Mouse (Mus musculus) kidney, postnatal 0 days (tissue): ENCODE measurements around the gene Bag3. TPM values are rescaled to one million over a fixed set of nuclear protein-coding genes. Genes with fewer than 3 reads are reported as not detected.

Source experiments
- ATAC-seq: fragments of 200-750 bp; cut with Nextera tagmentation; replicated peaks from 2 replicates; pipeline ENCODE4 v1.8.0; 2017; ENCODE audit warnings: low read depth, moderate number of reproducible peaks, moderate TSS enrichment, moderate library complexity; ENCODE audit not compliant: low FRiP score
- DNase-seq: peaks from one replicate; pipeline ENCODE4 v3.0.0-alpha.2; 2016; ENCODE audit warnings: low spot score
- H3K27ac ChIP-seq: fragments of 300-500 bp; sonication (generic); 2 replicates; pipeline ENCODE4 v1.5.1; 2014; ENCODE audit warnings: mild to moderate bottlenecking
- H3K27me3 ChIP-seq: fragments of 300-500 bp; sonication (generic); 2 replicates; pipeline ENCODE4 v1.6.1; 2014; ENCODE audit warnings: low read length, mixed read lengths; ENCODE audit not compliant: insufficient read depth
- H3K36me3 ChIP-seq: fragments of 300-500 bp; sonication (generic); 2 replicates; pipeline ENCODE4 v1.6.1; 2014; ENCODE audit warnings: low read length, mixed read lengths; ENCODE audit not compliant: insufficient read depth
- H3K4me1 ChIP-seq: fragments of 300-500 bp; sonication (generic); replicated peaks from 2 replicates; pipeline ENCODE4 v1.6.1; 2014; ENCODE audit warnings: antibody characterized with exemption, low read length, mixed read lengths; ENCODE audit not compliant: insufficient read depth
- H3K4me2 ChIP-seq: fragments of 300-500 bp; sonication (generic); 2 replicates; pipeline ENCODE4 v1.6.1; 2014; ENCODE audit warnings: mild to moderate bottlenecking, low read length, moderate library complexity, mixed read lengths
- H3K4me3 ChIP-seq: fragments of 300-500 bp; sonication (generic); replicated peaks from 2 replicates; pipeline ENCODE4 v1.5.1; 2014; ENCODE audit warnings: low read depth, low read length
- H3K9ac ChIP-seq: fragments of 300-500 bp; sonication (generic); 2 replicates; pipeline ENCODE4 v1.6.1; 2014; ENCODE audit warnings: low read depth, low read length
- H3K9me3 ChIP-seq: fragments of 300-500 bp; sonication (generic); replicated peaks from 2 replicates; pipeline ENCODE4 v1.6.1; 2016; ENCODE audit warnings: low read length, inconsistent platforms, mixed read lengths
- CTCF ChIP-seq: IDR thresholded peaks from 2 replicates; pipeline ENCODE4 v1.5.1; 2016; ENCODE audit warnings: antibody characterized with exemption, low read depth, mild to moderate bottlenecking, moderate library complexity
- WGBS: fragments of 180-500 bp; shearing (Covaris S2); extraction: QIAGEN DNeasy Blood & Tissue Kit; methylation state at CpG from one replicate; pipeline ENCODE4 v1.1.7; 2014; 5-methylcytosine and 5-hydroxymethylcytosine counted together
- polyA plus RNA-seq: library from polyadenylated mRNA; unstranded; fragments of >200 nt; fragmentation: Nextera tagmentation; extraction: Ambion mirVana; gene quantifications from 2 replicates; pipeline ENCODE4 v1.2.1, GENCODE M21; 2015

Gene Bag3
- polyA plus RNA-seq, 1 experiment from 2014 or later: 15.1 TPM

GRCm38 (mm10) chr7:128540111-128540510 is 16.7 kb downstream of the Bag3 start:
- peaks cover 30% of the 10 kb centered on the region for H3K36me3 ChIP-seq
- no peaks in the 10 kb centered on the region for H3K27me3 ChIP-seq
- H3K9ac ChIP-seq: no peak overlapping the region
- no peak overlapping the region for H3K4me2 ChIP-seq
- H3K27ac ChIP-seq: peak overlapping the region; percentile 31; the same call in 1 of the 2 replicates
- H3K4me3 ChIP-seq: no peak overlapping the region
- DNase-seq: no peak
- TF ChIP-seq CTCF: no peak
- ATAC-seq: no peak
- WGBS: 95% methylated on average over 13 of the region's 13 CpGs
- H3K4me1 ChIP-seq: peaks cover 14% of the 10 kb centered on the region; the same call in 1 of the 2 replicates
- no peaks in the 10 kb centered on the region for H3K9me3 ChIP-seq

DNA sequence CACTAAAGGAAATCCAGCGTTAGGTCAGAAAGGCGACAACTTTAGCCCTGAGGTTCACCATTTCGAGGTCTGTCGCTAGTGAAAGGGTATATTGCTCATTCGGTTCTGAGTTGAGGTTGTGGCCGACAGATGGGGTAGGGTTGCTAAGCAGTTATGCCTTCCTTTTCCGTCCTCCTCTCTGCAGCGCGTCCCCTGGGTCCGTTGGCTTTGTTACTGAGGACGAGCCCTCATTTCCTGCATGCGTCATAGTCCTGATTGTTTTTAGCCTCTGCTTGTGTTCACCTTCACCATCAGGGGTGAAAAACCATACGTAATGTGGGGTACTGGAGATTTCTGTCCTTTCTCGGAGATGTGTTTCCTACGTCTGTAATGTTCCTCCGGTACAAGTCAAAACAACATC is 17.3 kb downstream of the Bag3 start:
- Histone ChIP-seq H3K4me2 (no peak overlapping the region), H3K27ac (peak overlapping the region; percentile 31; the same call in 1 of the 2 replicates), H3K9ac (no peak overlapping the region), H3K36me3 (peaks cover 36% of the 10 kb centered on the region), H3K4me3 (no peak overlapping the region), H3K4me1 (peaks cover 8% of the 10 kb centered on the region; the same call in 1 of the 2 replicates), H3K27me3 (no peaks in the 10 kb centered on the region), H3K9me3 (no peaks in the 10 kb centered on the region)
- ATAC-seq (no peak), DNase-seq (peak; percentile 30)
- 75% methylated on average over 16 of the region's 16 CpGs for WGBS
- TF ChIP-seq CTCF: no peak

DNA sequence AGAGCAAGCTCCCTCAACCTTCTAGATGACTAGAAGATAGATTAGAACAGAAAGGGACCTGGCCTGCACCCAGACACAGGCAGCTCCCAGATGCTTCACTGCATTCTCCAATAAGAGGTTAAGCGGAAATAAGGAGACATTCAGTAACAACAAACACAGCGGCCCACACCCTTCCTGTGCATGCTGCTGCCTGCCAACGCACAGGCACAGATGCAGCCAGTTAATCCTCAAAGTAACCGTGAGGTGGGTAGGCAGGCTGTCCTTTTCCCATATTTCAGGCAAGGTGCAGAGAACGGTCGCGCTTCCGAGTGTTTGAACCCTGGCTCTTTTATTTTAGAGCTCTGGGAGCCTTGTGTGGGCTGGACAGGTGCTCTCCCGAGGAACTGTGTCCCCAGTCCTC is 17.8 kb downstream of the Bag3 start:
- Histone ChIP-seq H3K4me2 (no peak overlapping the region), H3K4me3 (no peak overlapping the region), H3K4me1 (peaks cover 8% of the 10 kb centered on the region; the same call in 1 of the 2 replicates), H3K36me3 (peaks cover 40% of the 10 kb centered on the region), H3K9ac (no peak overlapping the region), H3K9me3 (no peaks in the 10 kb centered on the region), H3K27me3 (no peaks in the 10 kb centered on the region), H3K27ac (peak overlapping the region; percentile 28; the same call in 1 of the 2 replicates)
- no peak for ATAC-seq
- WGBS: 66% methylated on average over 9 of the region's 9 CpGs
- peak; percentile 44 for DNase-seq
- TF ChIP-seq CTCF: no peak

DNA sequence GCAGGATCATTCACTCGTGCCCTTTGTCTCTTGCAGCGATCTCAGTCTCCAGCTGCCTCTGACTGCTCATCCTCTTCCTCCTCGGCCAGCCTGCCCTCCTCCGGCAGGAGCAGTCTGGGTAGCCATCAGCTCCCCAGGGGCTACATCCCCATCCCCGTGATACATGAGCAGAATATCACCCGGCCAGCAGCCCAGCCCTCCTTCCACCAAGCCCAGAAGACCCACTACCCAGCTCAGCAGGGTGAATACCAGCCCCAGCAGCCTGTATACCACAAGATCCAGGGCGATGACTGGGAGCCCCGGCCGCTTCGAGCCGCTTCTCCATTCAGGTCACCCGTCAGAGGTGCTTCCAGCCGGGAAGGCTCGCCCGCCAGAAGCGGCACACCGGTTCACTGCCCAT is 18.4 kb downstream of the Bag3 start:
- no peaks in the 10 kb centered on the region for H3K27me3 ChIP-seq
- H3K4me2 ChIP-seq: no peak overlapping the region
- peaks cover 8% of the 10 kb centered on the region; the same call in 1 of the 2 replicates for H3K4me1 ChIP-seq
- H3K27ac ChIP-seq: 0 out of 2 replicates have a peak overlapping the region, but pooled peaks have one; percentile 28
- H3K36me3 ChIP-seq: peaks cover 46% of the 10 kb centered on the region
- DNase-seq (no peak), ATAC-seq (no peak)
- H3K4me3 ChIP-seq: no peak overlapping the region
- no peak for TF ChIP-seq CTCF
- H3K9ac ChIP-seq: no peak overlapping the region
- no peaks in the 10 kb centered on the region for H3K9me3 ChIP-seq
- 79% methylated on average over 17 of the region's 17 CpGs for WGBS

- no peak for DNase-seq
- Histone ChIP-seq H3K9me3 (no peaks in the 10 kb centered on the region), H3K27me3 (no peaks in the 10 kb centered on the region), H3K36me3 (peaks cover 46% of the 10 kb centered on the region), H3K4me3 (no peak overlapping the region), H3K9ac (no peak overlapping the region), H3K27ac (no peak overlapping the region), H3K4me1 (0 out of 2 replicates have a peak, but pooled peaks cover 8% of the 10 kb centered on the region), H3K4me2 (no peak overlapping the region)
- TF ChIP-seq CTCF: no peak
- 74% methylated on average over 4 of the region's 4 CpGs for WGBS
- ATAC-seq: no peak
Observed at GRCm38 (mm10) chr7:128542488-128542887, 19.1 kb downstream of the Bag3 start.

DNA sequence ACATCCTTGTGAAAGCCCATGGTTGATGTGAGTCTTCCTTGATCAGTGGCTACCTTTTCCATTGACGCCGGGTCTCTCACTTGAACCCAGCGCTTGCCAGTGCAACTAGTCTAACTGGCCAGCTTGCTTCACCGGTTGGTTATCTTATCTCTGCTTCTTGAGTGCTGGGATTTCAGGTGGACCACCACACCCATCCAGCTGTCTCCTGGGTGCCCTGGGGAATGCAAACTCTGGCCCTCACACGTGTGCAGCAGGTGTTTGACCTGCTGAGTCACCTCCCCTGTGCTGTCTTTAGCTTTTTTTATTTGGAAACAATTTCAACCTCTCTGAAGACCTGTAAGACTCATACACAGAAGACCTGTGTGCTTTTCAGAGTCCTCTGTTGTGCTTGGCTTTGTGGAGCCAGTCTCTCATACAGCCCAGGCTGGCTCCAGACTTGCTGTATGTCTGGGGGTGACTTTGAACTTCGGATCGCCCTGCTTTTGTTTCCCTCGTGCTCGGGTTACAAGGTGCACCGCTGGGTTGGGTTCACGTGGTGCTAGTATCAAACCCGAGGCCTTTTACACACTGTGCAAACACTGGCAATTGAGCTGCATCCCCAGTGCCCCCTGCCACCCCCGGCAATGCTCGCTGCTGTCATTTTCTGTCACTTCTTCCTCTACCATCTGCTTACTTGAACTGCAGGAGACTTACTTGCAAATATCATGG is 19.9 kb downstream of the Bag3 start:
- Histone ChIP-seq H3K4me2 (no peak overlapping the region), H3K36me3 (peaks cover 51% of the 10 kb centered on the region), H3K27me3 (no peaks in the 10 kb centered on the region), H3K9ac (no peak overlapping the region), H3K4me3 (no peak overlapping the region), H3K9me3 (no peaks in the 10 kb centered on the region), H3K4me1 (0 out of 2 replicates have a peak, but pooled peaks cover 5% of the 10 kb centered on the region), H3K27ac (no peak overlapping the region)
- 65% methylated on average over 14 of the region's 14 CpGs for WGBS
- DNase-seq: no peak
- TF ChIP-seq CTCF: no peak
- no peak for ATAC-seq

DNA sequence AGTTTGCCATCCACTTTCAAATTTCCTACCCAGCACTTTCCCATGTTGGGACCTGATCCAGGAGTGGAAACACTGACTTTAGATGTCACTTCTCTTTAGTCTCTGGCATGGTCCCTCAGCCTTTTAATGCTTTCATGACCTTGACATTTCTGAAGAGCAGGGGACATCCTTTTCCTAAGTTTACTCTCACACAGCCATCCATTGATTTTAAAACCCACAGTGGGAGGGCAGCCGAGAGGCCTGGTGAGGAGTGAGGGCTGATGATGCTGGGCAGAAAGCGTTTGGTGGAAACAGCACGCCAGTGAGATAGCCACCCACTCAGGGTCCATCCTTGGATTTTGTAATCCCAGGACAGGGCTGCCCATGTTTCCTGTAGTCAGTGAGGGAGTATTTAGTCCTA is 20.5 kb downstream of the Bag3 start:
- 92% methylated on average over 3 of the region's 3 CpGs for WGBS
- Histone ChIP-seq H3K9me3 (no peaks in the 10 kb centered on the region), H3K27me3 (no peaks in the 10 kb centered on the region), H3K36me3 (peaks cover 53% of the 10 kb centered on the region), H3K9ac (no peak overlapping the region), H3K4me3 (no peak overlapping the region), H3K4me2 (no peak overlapping the region), H3K27ac (no peak overlapping the region), H3K4me1 (no peaks in the 10 kb centered on the region)
- no peak for TF ChIP-seq CTCF
- DNase-seq (no peak), ATAC-seq (no peak)
